Mouse (Mus musculus) thymus, adult 2 months (tissue): ENCODE measurements around the gene Plcd1. TPM values are rescaled to one million over a fixed set of nuclear protein-coding genes. Genes with fewer than 3 reads are reported as not detected.

ENCODE experiments used
- DNase-seq: peaks from one replicate; pipeline ENCODE4 v3.0.0; 2021
- H3K27ac ChIP-seq: fragments of 200-500 bp; 2 replicates; pipeline ENCODE4 v1.5.1; 2012; ENCODE audit warnings: low read length, control low read depth; ENCODE audit not compliant: control insufficient read depth, insufficient read depth
- H3K27me3 ChIP-seq: fragments of 200-500 bp; 2 replicates; pipeline ENCODE4 v1.6.1; 2012; ENCODE audit warnings: mild to moderate bottlenecking, low read length, moderate library complexity, mixed read lengths; ENCODE audit not compliant: control insufficient read depth, insufficient read depth
- H3K36me3 ChIP-seq: fragments of 200-500 bp; 2 replicates; pipeline ENCODE4 v1.6.1; 2012; ENCODE audit warnings: mild to moderate bottlenecking, low read length, moderate library complexity; ENCODE audit not compliant: control insufficient read depth, insufficient read depth
- H3K4me1 ChIP-seq: fragments of 200-500 bp; replicated peaks from 2 replicates; pipeline ENCODE4 v1.6.1; 2012; ENCODE audit warnings: low read length; ENCODE audit not compliant: control insufficient read depth, insufficient read depth
- H3K4me3 ChIP-seq: fragments of 200-500 bp; 2 replicates; pipeline ENCODE4 v1.5.1; 2012; ENCODE audit warnings: mild to moderate bottlenecking, low read length, control low read depth, moderate library complexity; ENCODE audit not compliant: control insufficient read depth, insufficient read depth
- CTCF ChIP-seq: fragments of 200-500 bp; IDR thresholded peaks from 2 replicates; pipeline ENCODE4 v1.5.1; 2012; ENCODE audit warnings: mild to moderate bottlenecking, control low read depth, low read length, moderate library complexity, borderline replicate concordance; ENCODE audit not compliant: control insufficient read depth, poor library complexity, insufficient read depth; ENCODE audit errors: extremely low read depth
- POLR2A ChIP-seq: fragments of 200-500 bp; IDR thresholded peaks from 2 replicates; pipeline ENCODE4 v1.6.1; 2012; ENCODE audit warnings: mild to moderate bottlenecking, low read length, control low read depth, moderate library complexity; ENCODE audit not compliant: control insufficient read depth, poor library complexity, insufficient read depth; ENCODE audit errors: extremely low read depth
- WGBS: fragments of 180-500 bp; shearing (Covaris S2); methylation state at CpG from one replicate; pipeline ENCODE4 v1.1.7; 2018; 5-methylcytosine and 5-hydroxymethylcytosine counted together
- polyA plus RNA-seq: library from polyadenylated mRNA; depleted of rRNA; stranded (reverse); fragments of >200 nt; gene quantifications from 2 replicates; pipeline ENCODE4 v1.2.3, GENCODE M21; 2012

The Plcd1 gene
- polyA plus RNA-seq, 1 experiment, result 22.7 TPM

DNA sequence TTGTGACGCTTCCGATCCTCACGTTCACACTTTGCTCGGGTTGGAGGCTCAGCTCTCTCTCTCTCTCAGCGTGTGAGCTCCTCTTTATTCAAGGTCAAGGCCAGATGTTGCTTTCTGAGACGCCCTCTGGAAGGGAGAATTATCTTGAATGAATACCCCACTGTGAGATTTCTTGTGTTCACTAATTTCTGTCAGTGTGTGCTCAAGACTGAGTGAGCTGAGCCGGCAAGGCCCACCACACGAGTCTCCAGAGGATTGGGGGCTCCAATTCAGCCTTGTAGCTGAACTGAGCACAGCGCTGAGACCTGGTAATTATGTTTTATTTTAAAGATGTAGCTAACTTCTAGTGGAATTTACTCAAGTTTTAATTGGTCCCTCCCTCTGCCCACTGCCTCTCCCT, 60.8 kb downstream of the Plcd1 start:
- 97% methylated on average over 9 of the region's 9 CpGs for WGBS
- TF ChIP-seq CTCF (no peak), POLR2A (no peak)
- Histone ChIP-seq H3K4me1 (peaks cover 6% of the 10 kb centered on the region), H3K4me3 (no peak overlapping the region), H3K27ac (no peak overlapping the region), H3K27me3 (no peaks in the 10 kb centered on the region), H3K36me3 (no peaks in the 10 kb centered on the region)
- DNase-seq, result no peak

DNA sequence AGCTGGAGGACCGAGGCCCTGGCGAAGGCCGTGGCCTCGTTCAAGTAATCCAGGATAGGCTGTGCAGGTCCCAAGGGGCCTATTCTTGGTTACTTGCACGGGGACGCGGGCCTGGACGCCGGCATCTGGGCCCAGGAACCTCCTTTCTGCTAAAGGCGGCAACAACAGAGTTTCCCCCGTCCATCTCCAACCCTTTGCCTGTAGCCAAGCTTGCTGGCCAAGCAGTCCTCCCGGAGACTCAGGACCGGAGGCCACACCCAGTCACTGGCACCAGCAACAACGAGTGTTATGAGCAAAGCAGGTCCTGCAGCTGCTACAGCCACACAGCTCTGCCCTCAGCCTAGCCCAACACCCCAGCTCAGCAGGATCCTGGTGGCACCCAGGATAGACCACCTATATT, 61.5 kb downstream of the Plcd1 start:
- Histone ChIP-seq H3K27ac (no peak overlapping the region), H3K36me3 (no peaks in the 10 kb centered on the region), H3K4me1 (peaks cover 6% of the 10 kb centered on the region), H3K4me3 (no peak overlapping the region), H3K27me3 (no peaks in the 10 kb centered on the region)
- WGBS, result 94% methylated on average over 14 of the region's 14 CpGs
- DNase-seq, result no peak
- no peak for TF ChIP-seq CTCF
- no peak for TF ChIP-seq POLR2A

GRCm38 (mm10) chr9:119031038-119031437, 62.3 kb downstream of the Plcd1 start:
- Histone ChIP-seq H3K27me3 (no peaks in the 10 kb centered on the region), H3K36me3 (no peaks in the 10 kb centered on the region), H3K4me3 (no peak overlapping the region), H3K27ac (no peak overlapping the region), H3K4me1 (peaks cover 5% of the 10 kb centered on the region)
- TF ChIP-seq POLR2A (no peak), CTCF (no peak)
- no peak for DNase-seq
- 95% methylated on average over 4 of the region's 4 CpGs for WGBS

DNA sequence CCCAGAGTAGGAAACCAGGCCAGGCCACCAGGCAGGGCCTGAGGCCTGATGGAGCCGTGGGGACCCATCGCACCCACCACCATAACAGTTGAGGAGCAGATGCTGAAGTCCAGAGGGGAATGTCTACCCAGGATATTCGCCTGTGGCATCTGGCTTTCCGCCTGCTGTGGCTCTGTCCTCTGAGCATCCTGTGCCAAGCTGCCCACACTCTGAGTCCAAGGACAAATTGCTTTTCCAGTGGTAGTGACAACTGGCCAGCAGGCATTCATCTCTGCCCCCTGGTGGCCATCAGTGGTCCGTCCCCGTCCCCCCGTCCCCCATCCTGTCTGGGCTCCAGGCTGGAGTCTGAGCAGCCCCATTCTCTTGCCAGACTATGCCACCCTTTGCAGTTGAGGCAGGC, 63.7 kb downstream of the Plcd1 start:
- peak; percentile 51 for DNase-seq
- TF ChIP-seq CTCF (peak; percentile 84), POLR2A (no peak)
- no peaks in the 10 kb centered on the region for H3K36me3 ChIP-seq
- WGBS, result 88% methylated on average over 7 of the region's 7 CpGs
- H3K4me1 ChIP-seq, result no peaks in the 10 kb centered on the region
- no peak overlapping the region for H3K27ac ChIP-seq
- no peaks in the 10 kb centered on the region for H3K27me3 ChIP-seq
- H3K4me3 ChIP-seq, result no peak overlapping the region

GRCm38 (mm10) chr9:119028226-119029195, 64.8 kb downstream of the Plcd1 start:
- no peaks in the 10 kb centered on the region for H3K36me3 ChIP-seq
- H3K4me1 ChIP-seq, result no peaks in the 10 kb centered on the region
- H3K27ac ChIP-seq, result no peak overlapping the region
- no peak for DNase-seq
- TF ChIP-seq CTCF (no peak), POLR2A (no peak)
- WGBS, result 95% methylated on average over 27 of the region's 27 CpGs
- no peak overlapping the region for H3K4me3 ChIP-seq
- H3K27me3 ChIP-seq, result no peaks in the 10 kb centered on the region

DNA sequence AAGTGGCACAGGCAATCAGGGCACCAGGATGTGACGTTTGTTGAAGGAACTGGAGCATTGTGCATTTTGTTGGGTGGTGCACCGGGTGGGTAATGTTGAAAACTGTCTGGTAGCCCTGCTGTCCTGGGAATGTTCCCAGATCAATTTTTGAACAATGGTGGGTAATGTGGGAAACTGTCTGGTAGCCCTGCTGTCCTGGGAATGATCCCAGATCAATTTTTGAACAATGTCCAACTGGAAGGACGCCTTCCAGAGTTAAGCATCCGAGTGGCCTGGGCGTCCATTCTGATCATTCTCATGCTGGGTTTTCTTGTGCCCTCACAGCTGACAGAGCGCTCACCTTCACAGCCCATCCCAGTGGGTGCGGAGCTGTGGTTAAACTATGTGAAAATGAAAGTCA, 66.0 kb downstream of the Plcd1 start:
- no peak for DNase-seq
- Histone ChIP-seq H3K27me3 (no peaks in the 10 kb centered on the region), H3K4me3 (no peak overlapping the region), H3K27ac (no peak overlapping the region), H3K36me3 (no peaks in the 10 kb centered on the region), H3K4me1 (no peaks in the 10 kb centered on the region)
- WGBS, result 97% methylated on average over 7 of the region's 7 CpGs
- TF ChIP-seq CTCF (no peak), POLR2A (no peak)
